Mouse (Mus musculus): ENCODE data around the gene Epb41l4b.

- TF ChIP-seq CTCF (IDR thresholded peaks at IDR 0.05; ENCODE audit: low read depth) (no peak), EP300 (optimal IDR thresholded peaks at IDR 0.05) (no peak)
Measured at GRCm38 (mm10) chr4:57049281-57049921, 93.8 kb downstream of the Epb41l4b start.
